Mouse (Mus musculus) frontal cortex, adult 2 months (tissue): ENCODE data around the gene Tspan31. TPM values are rescaled to one million over a fixed set of nuclear protein-coding genes. Genes with fewer than 3 reads are reported as not detected.
"Not testable (repeated sequence)": the region's sequence is repeated elsewhere in the genome, so short reads cannot be mapped to it uniquely, and the experiment has no call there.

Experiments
- DNase-seq, 2 experiments: peaks; one replicate each; pipeline ENCODE4 v3.0.0; 2022; ENCODE audit warnings: low spot score in 1 of 2; ENCODE audit errors: extremely low spot score in 1 of 2
- polyA plus RNA-seq: library from polyadenylated mRNA; depleted of rRNA; stranded (reverse); fragments of >200 nt; gene quantifications from 2 replicates; pipeline ENCODE4 v1.2.3, GENCODE M21; 2012

Gene Tspan31
- polyA plus RNA-seq, 1 experiment, result 89.9 TPM

- DNase-seq, result no peak
Observed at GRCm38 (mm10) chr10:127085052-127085451, 15.0 kb upstream of the Tspan31 start.

DNA sequence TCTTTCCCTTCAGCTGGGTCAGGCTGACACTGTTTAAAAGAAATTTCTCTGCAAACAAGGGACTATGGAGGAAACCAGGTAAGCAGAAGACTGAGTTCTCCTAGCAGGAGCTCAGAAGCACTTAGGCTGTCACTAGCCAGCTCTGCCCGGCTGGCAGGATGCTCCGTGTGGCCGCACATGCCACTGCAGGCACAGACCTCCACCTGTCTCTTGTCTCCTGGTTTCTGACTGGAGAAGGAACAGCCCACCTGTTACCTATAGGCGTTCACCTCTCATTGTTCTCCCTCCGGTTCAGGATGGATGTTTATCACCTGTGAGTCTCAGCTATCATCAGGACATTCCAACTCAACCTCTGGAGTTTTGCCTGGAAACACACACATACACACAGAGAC is 13.8 kb upstream of the Tspan31 start:
- no peak for DNase-seq

DNA sequence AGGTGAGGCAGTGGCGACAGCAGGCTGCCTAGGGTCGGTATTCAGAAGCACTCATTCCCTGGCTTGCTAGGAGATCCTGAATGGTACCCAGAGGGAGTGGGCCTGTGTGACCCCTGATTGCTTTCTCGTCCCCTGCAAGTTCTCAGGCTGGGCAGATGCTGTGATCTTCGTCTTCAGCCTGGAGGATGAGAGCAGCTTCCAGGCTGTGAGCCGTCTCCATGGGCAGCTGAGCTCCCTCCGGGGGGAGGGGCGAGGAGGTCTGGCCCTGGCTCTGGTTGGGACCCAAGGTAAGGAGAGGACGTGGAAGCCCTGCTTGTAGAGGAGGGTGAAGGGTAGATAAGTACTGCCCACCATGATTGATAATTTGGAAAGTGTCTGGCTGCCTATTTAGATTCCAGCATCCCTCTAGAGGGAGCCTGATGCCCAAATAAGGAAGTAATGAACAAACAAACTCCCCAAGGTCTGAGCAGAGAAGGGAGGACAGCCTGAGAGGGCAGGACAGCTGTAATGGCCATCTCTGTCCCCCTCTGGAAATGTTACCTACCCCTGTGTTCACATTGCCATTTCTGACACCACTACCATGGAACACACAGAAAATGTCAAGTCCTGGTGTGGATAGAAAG is 13.3 kb upstream of the Tspan31 start:
- no peak for DNase-seq

- DNase-seq, result peak in 1 of 2 experiments; percentile 65
Observed at GRCm38 (mm10) chr10:127081996-127082620, 12.0 kb upstream of the Tspan31 start.

- DNase-seq, result peak in 1 of 2 experiments; percentile 79
Observed at GRCm38 (mm10) chr10:127080901-127081780, 11.1 kb upstream of the Tspan31 start.

- DNase-seq, result no peak
Observed at GRCm38 (mm10) chr10:127079665-127080391, 9.8 kb upstream of the Tspan31 start.

DNA sequence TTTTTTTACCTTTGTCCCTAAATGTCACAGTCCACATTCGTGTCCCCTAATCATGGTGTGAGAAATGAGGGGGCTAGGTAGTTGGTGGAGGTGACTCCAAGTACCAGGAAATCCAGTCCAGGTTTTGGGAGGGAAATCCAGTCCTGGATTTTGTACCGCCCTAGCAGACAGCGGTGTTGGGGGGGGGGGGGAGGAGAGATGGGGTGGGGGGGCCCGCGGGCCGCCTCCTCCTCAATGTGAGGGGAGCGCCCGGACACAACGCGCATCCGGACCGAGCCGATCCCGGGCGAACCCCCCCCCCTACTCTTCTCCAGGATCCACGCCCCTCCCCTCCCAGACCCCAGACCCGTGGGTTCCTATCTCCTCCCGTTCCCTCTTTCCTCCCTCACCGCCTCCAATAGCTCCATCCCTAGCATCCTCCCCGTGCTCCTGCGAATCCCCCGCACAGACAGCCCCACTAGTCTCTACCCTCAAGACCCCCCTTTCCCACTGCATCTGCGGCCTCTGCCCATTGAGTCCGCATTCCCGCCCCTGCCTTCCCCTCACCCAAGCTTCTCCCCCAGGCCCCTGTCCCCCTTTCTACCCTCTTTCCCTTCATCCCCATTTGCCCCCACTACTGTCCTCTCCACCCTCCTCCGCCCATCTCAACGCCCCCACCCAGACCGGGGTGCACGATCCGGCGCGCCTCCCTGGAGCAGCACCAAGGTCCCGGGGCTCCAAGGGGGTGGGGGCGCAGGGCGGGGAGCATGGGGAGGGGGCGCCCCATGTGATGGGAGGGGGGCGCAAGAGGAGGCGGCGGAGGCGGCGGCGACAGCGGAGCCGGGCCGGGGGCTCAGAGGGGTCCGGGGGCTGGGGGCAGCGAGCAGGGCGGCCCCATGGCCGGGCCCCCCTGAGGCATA is 8.9 kb upstream of the Tspan31 start:
- DNase-seq, result peak in 1 of 2 experiments; percentile 90

DNA sequence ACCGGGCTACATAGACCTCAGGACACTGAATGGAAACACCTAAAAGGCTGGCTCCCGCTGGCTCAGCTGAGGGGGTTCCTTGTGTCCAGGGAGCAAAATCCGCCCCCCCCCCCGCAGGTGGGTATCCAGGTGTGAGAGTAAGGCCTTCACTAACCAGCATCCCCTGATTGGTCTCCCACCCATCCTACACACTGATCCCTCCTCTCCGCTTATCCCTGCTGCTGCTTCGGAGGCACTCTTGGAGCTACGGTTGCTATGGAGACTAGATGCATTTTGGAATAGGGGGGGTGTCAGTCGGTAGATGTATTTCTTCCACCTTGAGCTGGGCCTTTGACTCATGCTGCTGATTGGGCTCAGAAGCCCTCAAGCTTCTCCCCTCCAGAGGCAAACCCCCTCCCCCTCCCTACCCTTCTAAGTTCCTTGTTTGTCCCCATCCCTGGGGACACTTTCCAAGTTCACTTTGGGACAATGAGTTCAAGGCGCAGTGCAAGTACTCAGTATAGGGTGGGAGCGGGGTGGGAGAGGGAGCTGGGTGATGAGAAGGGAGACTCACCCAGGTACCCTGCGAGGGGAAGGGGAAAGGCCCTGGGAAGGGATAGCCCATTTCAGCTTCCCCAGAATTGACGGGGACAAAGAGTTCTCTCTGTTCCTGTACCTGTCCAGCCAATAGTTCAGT is 8.1 kb upstream of the Tspan31 start:
- peak in 1 of 2 experiments; percentile 85 for DNase-seq

- peak in 1 of 2 experiments; percentile 71 for DNase-seq
Observed at GRCm38 (mm10) chr10:127077515-127077914, 7.5 kb upstream of the Tspan31 start.

- no peak for DNase-seq
Observed at GRCm38 (mm10) chr10:127076082-127076481, 6.0 kb upstream of the Tspan31 start.

DNA sequence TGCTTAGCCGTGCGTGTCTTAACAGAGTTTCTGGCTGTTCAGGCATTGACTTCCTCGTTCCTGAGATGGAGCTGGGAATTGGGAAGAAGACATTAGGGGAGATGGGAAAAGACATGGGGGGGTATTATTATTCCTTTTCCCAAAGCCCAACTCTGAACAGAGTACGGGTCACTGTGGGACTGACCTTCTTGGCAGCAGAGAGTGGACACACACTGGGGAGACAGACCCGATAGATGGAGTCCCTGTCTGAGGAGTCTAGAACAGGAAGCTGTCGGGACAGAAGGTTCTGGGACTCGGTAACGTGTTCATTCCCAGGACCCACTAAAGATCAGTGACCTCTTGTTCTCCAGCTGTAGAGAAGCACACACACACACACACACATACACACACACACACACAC is 5.6 kb upstream of the Tspan31 start:
- DNase-seq, result no peak

DNA sequence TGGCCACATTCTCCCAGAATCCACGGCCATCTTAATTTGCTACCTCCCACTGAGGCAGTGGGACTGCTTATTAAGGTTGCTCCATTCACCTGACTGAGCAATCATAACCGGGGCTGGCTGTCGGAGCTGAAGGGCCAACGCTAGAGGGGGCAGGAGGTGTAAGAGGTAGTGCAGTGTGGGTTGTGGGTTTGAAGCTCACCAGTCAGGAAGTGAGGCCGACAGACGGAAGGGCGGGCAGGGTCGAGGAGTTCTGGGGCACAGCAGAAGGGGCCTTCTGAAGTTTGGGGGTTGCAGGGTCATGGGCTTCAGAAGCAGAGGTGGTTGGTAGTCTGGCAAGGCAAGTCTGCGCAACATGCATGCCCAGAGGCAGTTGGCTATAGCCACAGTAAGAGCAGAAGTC is 5.0 kb upstream of the Tspan31 start, which contains the start of gene Agap2:
Gene Agap2 (plus strand): TSS at position 205 of the 400 bp plus-strand sequence.
- no peak for DNase-seq

DNA sequence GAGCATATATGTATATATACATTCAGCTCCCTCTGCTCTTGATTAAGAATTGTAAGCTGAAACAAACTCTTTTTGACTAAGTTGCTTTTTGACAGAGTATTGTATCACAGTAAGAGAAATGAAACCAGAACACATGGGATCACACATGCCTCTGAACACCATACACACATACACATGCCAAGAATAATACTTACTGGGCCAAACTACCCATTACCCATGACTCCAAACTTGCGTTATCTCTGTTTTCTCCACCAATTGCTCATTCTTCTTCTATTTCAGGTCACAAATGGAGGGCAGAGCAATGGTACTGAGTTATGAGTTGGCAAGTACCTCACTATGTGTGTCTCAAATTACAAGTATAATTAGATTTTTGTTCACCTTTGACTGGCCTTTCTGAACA is 3.9 kb upstream of the Tspan31 start:
- no peak for DNase-seq

- DNase-seq, result not testable (repeated sequence)
Observed at GRCm38 (mm10) chr10:127072969-127073368, 2.9 kb upstream of the Tspan31 start.

DNA sequence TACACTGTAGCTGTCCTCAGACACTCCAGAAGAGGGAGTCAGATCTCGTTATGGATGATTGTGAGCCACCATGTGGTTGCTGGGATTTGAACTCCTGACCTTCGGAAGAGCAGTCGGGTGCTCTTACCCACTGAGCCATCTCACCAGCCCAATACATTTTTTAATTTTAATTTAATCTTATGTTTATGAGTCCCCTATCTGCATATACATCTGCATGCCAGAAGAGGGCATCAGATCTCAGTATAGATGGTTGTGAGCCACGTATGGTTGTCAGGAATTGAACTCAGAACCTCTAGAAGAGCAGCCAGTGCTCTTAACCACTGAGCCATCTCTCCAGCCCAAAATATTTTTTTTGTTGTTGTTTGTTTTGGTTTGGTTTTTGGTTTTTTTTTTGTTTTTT is 2.2 kb upstream of the Tspan31 start:
- DNase-seq, result not testable (repeated sequence)

GRCm38 (mm10) chr10:127071203-127071602 is 1.1 kb upstream of the Tspan31 start:
- no peak for DNase-seq

DNA sequence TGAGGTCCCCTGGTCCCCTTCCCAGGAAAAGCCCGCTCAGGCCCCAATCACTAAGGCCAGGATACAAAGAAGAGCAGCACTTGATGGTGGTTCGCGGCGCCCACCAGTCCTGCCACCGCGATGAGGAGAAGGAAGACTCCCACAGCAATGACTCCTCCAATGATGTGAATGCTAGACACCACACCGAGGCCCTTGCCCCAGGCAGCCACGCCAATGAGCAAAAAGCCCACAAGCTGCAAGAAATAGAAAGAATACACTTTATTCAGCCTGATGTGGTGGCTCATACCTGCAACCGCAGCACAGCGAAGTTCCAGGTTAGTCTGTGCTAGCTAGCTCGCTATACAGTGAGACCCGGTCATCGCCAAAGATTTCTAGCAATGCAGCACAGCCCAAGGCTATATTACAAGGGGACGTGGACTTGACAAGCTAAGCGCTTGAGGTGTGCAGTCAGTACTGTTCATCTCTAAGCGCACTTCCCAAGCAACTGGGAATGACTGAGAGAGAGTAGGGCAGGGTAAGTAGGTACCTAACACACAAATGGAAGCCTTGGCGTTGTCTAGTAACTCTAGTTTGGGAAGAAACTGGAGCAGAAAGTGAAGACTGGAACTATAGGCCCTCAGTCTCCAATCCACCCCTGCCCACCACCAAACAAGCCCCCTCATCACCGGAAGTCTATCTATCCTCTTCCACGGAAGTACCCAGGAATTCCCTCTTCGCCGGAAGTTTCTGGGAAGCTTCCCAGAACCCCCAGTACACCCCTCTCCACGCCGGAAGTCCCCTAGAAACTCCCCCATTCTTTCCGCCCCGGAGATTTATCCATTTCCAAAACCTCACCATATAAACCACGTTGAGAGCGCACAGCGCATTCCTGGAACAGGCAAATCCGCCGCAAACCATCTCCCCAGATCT is 529 bp downstream of the Tspan31 start:
- DNase-seq, result no peak
